Mouse (Mus musculus) forebrain, postnatal 0 days (tissue): ENCODE results near the gene Hebp1. TPM values are rescaled to one million over a fixed set of nuclear protein-coding genes. Genes with fewer than 3 reads are reported as not detected.

Experiments
- ATAC-seq: fragments of 200-750 bp; cut with Nextera tagmentation; 2 replicates; pipeline ENCODE4 v1.8.0; 2017; ENCODE audit warnings: mild to moderate bottlenecking, moderate library complexity
- DNase-seq: peaks from one replicate; pipeline ENCODE4 v3.0.0-alpha.2; 2015
- H3K27ac ChIP-seq: fragments of 300-500 bp; sonication (generic); 2 replicates; pipeline ENCODE4 v1.5.1; 2014; ENCODE audit warnings: low read depth, mild to moderate bottlenecking, antibody characterized with exemption, low read length, moderate library complexity, mixed read lengths
- H3K27me3 ChIP-seq: fragments of 300-500 bp; sonication (generic); 2 replicates; pipeline ENCODE4 v1.6.1; 2014; ENCODE audit warnings: mild to moderate bottlenecking, low read length, mixed read lengths; ENCODE audit not compliant: insufficient read depth
- H3K36me3 ChIP-seq: fragments of 300-500 bp; sonication (generic); 2 replicates; pipeline ENCODE4 v1.6.1; 2014; ENCODE audit warnings: mild to moderate bottlenecking, moderate library complexity; ENCODE audit not compliant: insufficient read depth
- H3K4me1 ChIP-seq: fragments of 300-500 bp; sonication (generic); 2 replicates; pipeline ENCODE4 v1.6.1; 2014; ENCODE audit warnings: antibody characterized with exemption; ENCODE audit not compliant: insufficient read depth
- H3K4me2 ChIP-seq: fragments of 300-500 bp; sonication (generic); 2 replicates; pipeline ENCODE4 v1.6.1; 2014; ENCODE audit warnings: low read depth, mild to moderate bottlenecking, moderate library complexity
- H3K4me3 ChIP-seq: fragments of 300-500 bp; sonication (generic); 2 replicates; pipeline ENCODE4 v1.5.1; 2014; ENCODE audit warnings: low read depth, low read length, mixed read lengths
- H3K9ac ChIP-seq: fragments of 300-500 bp; sonication (generic); 2 replicates; pipeline ENCODE4 v1.6.1; 2014; ENCODE audit warnings: mild to moderate bottlenecking
- H3K9me3 ChIP-seq: fragments of 300-500 bp; sonication (generic); 2 replicates; pipeline ENCODE4 v1.6.1; 2016; ENCODE audit warnings: low read length
- CTCF ChIP-seq: sonication (generic); IDR thresholded peaks from 2 replicates; pipeline ENCODE4 v1.5.1; 2016; ENCODE audit warnings: antibody characterized with exemption, control low read depth, low read depth
- WGBS: fragments of 180-500 bp; shearing (Covaris S2); extraction: QIAGEN DNeasy Blood & Tissue Kit; methylation state at CpG from one replicate; pipeline ENCODE4 v1.1.7; 2014; 5-methylcytosine and 5-hydroxymethylcytosine counted together
- polyA plus RNA-seq: library from polyadenylated mRNA; unstranded; fragments of >200 nt; fragmentation: Nextera tagmentation; extraction: Ambion mirVana; gene quantifications from 2 replicates; pipeline ENCODE4 v1.2.1, GENCODE M21; 2015
- total RNA-seq: library from RNA; depleted of rRNA; stranded (reverse); fragments of >200 nt; gene quantifications from 2 replicates; pipeline ENCODE4 v1.2.3, GENCODE M21; 2014

Gene Hebp1
- total and polyA plus RNA-seq, 2 experiments from 2014 or later, result 6.7 to 11.1 TPM

GRCm38 (mm10) chr6:135188629-135189028, 9.2 kb downstream of the Hebp1 start:
- no peak for TF ChIP-seq CTCF
- Histone ChIP-seq H3K4me1 (no peaks in the 10 kb centered on the region), H3K4me3 (no peak overlapping the region), H3K27me3 (no peaks in the 10 kb centered on the region), H3K36me3 (no peaks in the 10 kb centered on the region), H3K9ac (no peak overlapping the region), H3K27ac (no peak overlapping the region), H3K9me3 (no peaks in the 10 kb centered on the region), H3K4me2 (no peak overlapping the region)
- DNase-seq (no peak), ATAC-seq (no peak)
- WGBS, result 79% methylated on average over 4 of the region's 4 CpGs

DNA sequence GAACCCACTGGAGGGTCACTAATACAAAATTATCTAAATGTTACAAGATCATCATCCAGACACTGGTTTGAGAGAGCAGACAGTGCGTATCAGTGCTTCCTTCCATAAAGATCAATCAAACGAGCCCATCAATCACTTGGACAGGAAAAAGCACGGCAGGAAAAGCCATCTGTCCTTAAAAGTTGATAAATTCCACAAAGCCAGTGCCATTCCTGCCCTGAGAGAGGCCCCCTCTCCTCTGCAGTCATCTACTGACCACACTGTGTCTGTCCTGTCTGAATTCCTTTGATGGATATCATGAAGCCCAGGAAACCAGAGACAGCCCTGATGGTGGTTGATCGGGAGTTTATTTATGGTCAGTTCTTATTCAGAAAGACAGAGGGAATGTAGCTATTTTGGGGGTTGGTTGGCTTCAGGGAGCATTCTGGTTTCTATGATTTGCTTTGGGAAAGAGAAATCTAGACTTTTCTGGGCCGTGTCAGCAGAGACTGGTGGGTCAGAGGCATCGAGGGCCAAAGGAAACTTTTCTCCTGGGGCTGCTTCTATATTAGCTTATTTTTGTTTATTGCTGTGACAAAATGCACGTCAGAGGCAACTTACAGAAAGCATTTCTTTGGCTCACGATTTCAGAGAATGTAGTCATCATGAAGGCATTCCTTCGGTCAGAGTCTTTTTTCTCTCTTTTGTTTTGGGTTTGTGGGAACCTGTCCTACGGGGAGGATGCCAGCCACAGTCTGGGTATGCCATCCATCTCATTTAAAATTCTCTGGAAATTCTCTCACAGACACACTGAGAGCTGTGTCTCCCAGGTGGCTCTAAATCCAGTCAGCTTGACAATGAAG, 10.5 kb downstream of the Hebp1 start:
- no peak overlapping the region for H3K4me2 ChIP-seq
- WGBS, result 77% methylated on average over 10 of the region's 10 CpGs
- no peak overlapping the region for H3K4me3 ChIP-seq
- H3K36me3 ChIP-seq, result no peaks in the 10 kb centered on the region
- no peak for TF ChIP-seq CTCF
- H3K9ac ChIP-seq, result no peak overlapping the region
- DNase-seq (no peak), ATAC-seq (no peak)
- no peaks in the 10 kb centered on the region for H3K27me3 ChIP-seq
- no peaks in the 10 kb centered on the region for H3K9me3 ChIP-seq
- no peak overlapping the region for H3K27ac ChIP-seq
- no peaks in the 10 kb centered on the region for H3K4me1 ChIP-seq

- DNase-seq (no peak), ATAC-seq (no peak)
- Histone ChIP-seq H3K9ac (no peak overlapping the region), H3K4me2 (no peak overlapping the region), H3K4me3 (no peak overlapping the region), H3K9me3 (no peaks in the 10 kb centered on the region), H3K36me3 (no peaks in the 10 kb centered on the region), H3K27ac (no peak overlapping the region), H3K4me1 (no peaks in the 10 kb centered on the region), H3K27me3 (no peaks in the 10 kb centered on the region)
- TF ChIP-seq CTCF, result no peak
- 60% methylated on average over 8 of the region's 8 CpGs for WGBS
Measured at GRCm38 (mm10) chr6:135183961-135184360, 13.9 kb downstream of the Hebp1 start.

DNA sequence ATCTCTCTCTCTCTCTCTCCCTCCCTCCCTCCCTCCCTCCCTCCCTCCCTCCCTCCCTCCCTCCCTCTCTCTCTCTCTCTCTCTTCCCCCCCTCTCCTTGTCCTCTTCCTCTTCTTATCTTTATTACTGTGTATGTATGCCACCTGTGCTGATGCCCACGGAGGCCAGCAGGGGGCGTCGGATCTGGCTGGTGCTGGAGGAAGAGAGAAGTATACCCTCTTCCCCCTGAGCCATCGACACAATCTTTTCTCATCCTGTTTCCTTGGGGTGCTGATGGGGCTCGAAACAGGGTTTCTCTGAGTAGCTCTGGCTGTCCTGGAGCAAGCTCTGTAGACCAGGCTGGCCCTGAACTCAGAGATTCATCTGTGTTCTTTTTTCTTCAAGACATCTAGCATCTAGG, 14.9 kb downstream of the Hebp1 start:
- Histone ChIP-seq H3K4me2 (no peak overlapping the region), H3K27me3 (no peaks in the 10 kb centered on the region), H3K9ac (no peak overlapping the region), H3K9me3 (no peaks in the 10 kb centered on the region), H3K4me1 (no peaks in the 10 kb centered on the region), H3K4me3 (no peak overlapping the region), H3K36me3 (no peaks in the 10 kb centered on the region), H3K27ac (no peak overlapping the region)
- no peak for ATAC-seq
- WGBS, result 67% methylated on average over 5 of the region's 5 CpGs
- TF ChIP-seq CTCF, result no peak
- no peak for DNase-seq

- H3K4me2 ChIP-seq, result no peak overlapping the region
- no peak overlapping the region for H3K4me3 ChIP-seq
- no peaks in the 10 kb centered on the region for H3K4me1 ChIP-seq
- H3K27ac ChIP-seq, result no peak overlapping the region
- no peaks in the 10 kb centered on the region for H3K27me3 ChIP-seq
- WGBS, result 49% methylated on average over 3 of the region's 3 CpGs
- no peaks in the 10 kb centered on the region for H3K9me3 ChIP-seq
- no peaks in the 10 kb centered on the region for H3K36me3 ChIP-seq
- ATAC-seq, result no peak
- H3K9ac ChIP-seq, result no peak overlapping the region
- TF ChIP-seq CTCF, result no peak
- no peak for DNase-seq
Measured at GRCm38 (mm10) chr6:135178599-135178998, 19.2 kb downstream of the Hebp1 start.

DNA sequence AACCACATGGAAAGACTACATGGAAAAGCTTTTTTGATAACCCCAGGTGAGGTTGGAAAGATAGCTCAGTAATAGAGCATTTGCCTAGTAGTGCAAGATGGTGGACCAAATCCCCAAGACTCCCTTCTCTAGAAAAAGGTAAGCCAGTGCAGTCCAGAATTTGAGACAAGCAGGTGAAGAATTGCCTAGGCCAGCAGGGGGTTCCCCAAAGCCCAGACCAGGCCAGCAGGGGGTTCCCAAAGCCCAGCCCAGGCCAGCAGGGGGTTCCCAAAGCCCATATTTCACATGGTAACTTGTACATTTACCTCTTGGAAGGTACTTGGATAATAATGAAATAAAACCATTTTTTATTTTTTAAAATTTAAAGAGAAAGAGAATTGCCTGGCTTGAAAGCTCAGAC, 20.6 kb downstream of the Hebp1 start:
- no peaks in the 10 kb centered on the region for H3K27me3 ChIP-seq
- H3K9me3 ChIP-seq, result no peaks in the 10 kb centered on the region
- TF ChIP-seq CTCF, result no peak
- no peak overlapping the region for H3K27ac ChIP-seq
- no peak overlapping the region for H3K4me3 ChIP-seq
- no peak overlapping the region for H3K9ac ChIP-seq
- H3K4me2 ChIP-seq, result no peak overlapping the region
- no peaks in the 10 kb centered on the region for H3K36me3 ChIP-seq
- DNase-seq, result no peak
- no peak for ATAC-seq
- H3K4me1 ChIP-seq, result no peaks in the 10 kb centered on the region

GRCm38 (mm10) chr6:135175014-135175413, 22.8 kb downstream of the Hebp1 start:
- Histone ChIP-seq H3K36me3 (no peaks in the 10 kb centered on the region), H3K9me3 (no peaks in the 10 kb centered on the region), H3K9ac (no peak overlapping the region), H3K27ac (no peak overlapping the region), H3K27me3 (no peaks in the 10 kb centered on the region), H3K4me1 (no peaks in the 10 kb centered on the region), H3K4me2 (no peak overlapping the region), H3K4me3 (no peak overlapping the region)
- no peak for TF ChIP-seq CTCF
- ATAC-seq, result no peak
- DNase-seq, result no peak
- WGBS, result 97% methylated on average over 1 of the region's 1 CpGs
